Mouse (Mus musculus): ENCODE measurements around the gene U2af1l4.

U2af1l4 gene

DNA sequence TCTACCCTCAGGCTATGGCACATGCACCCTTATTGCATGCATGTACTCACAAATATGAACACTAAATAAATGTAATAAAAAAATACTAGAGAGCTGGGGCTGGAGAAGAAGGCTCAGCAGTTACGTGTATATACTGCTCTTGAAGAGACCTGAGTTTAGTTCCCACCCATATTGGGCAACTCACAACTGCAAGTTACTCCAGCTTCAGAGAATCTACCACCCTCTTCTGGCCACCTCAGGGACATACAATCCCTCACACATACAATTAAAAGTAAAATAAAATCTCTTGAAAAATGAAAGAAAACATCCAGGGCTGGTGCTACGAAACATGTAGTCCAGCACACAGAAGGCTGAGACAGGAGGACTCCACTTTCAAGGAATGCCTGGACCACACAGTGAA, 51.4 kb downstream of the U2af1l4 start:
- DNase-seq: no peak

Data from right cerebral cortex, adult 18-20 months (tissue).